ENCODE assay signal across 9 mouse cellular contexts in the genomic region with DNA sequence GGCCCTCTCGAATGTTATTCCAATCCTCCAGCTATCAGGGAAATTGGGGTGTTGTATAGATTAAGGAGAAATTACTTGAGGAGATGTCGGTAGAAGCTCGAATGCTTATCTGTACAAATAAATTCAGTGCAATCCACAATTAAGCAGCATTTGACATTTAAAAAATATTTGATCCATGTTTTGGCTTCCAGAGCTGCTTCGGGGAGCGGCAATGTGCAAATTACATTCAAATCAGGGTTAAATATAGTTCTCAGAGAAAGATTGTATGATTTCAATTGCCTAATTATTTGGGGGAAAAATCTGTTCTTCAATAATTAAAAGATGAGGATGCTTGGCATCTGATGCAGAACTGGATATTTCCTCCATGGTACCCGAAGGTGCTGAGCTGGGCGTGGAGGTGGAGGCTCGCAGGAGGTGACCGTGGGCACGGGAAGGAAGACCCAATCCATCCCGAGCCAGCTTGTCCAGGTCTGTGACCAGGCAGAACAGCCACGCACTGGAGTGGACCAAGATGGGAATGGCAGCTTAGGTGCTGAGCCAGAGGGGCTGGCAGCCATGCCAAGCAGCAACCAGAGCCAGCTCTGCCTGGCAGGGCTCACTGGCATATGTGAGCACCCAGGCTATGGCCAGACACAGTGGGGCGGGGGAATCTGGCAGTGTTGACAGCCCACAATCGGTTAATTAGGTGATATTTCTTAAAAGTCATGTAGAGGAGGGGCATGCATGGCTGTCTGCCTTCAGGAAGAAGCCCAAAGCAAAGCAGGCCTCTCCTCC.
DNase-seq lines count a peak whose midpoint lies in the region; TF ChIP-seq lines count a peak whose summit lies in the region.
"Had no signal": no experiment of that assay in that cellular context is flagged by ENCODE, and none has a peak within 500 bp of the region (broad histone marks: within the 10 kb centered on the region; RNA-seq: fewer than 3 reads in every experiment).

No protein-coding gene starts in this region.

- 79% methylated on average over 14 of the region's 14 CpGs for WGBS in heart, embryonic 10.5 days
- WGBS in thymus, adult 2 months: 86% methylated on average over 14 of the region's 14 CpGs

- intact Hi-C loops in gastrocnemius, adult 2 months (cut with DNase I): no loop called here
- intact Hi-C loops in left cerebral cortex, postnatal 14 days (cut with DNase I): no loop called here

- no peak for TF ChIP-seq POLR2A in thymus, adult 2 months (IDR thresholded peaks at IDR 0.05; ENCODE audit: control insufficient read depth, extremely low read depth, insufficient read depth, low read length, poor library complexity)

- peak; percentile 36 for DNase-seq in heart, adult 8-10 months (ENCODE audit: low spot score)
- DNase-seq in heart, embryonic 10.5 days (ENCODE audit: low spot score): no peak
- DNase-seq in cerebellum, adult 11-12 months: peak; percentile 87
- DNase-seq in gastrocnemius, adult 2 months: peak; percentile 67
- peak; percentile 42 to 58 for DNase-seq in left cerebral cortex, postnatal 14 days (ENCODE audit: low spot score in 2 of 2)
- no peak for DNase-seq in kidney, adult 11 months
- DNase-seq in thymus, adult 2 months: no peak
- DNase-seq in embryo, embryonic 10 days (ENCODE audit: low spot score): no peak

- H3K27me3 ChIP-seq in heart, embryonic 10.5 days (ENCODE audit: insufficient read depth, poor library complexity, severe bottlenecking): peaks cover 57% of the 10 kb centered on the region
- no peaks in the 10 kb centered on the region for H3K27me3 ChIP-seq in thymus, adult 2 months (ENCODE audit: control insufficient read depth, insufficient read depth, low read length)

- TF ChIP-seq CTCF in gastrocnemius, adult 2 months (IDR thresholded peaks at IDR 0.05): no peak
- TF ChIP-seq CTCF in thymus, adult 2 months (IDR thresholded peaks at IDR 0.05; ENCODE audit: borderline replicate concordance, control insufficient read depth, extremely low read depth, insufficient read depth, low read length, poor library complexity): no peak

- H3K4me1 ChIP-seq in heart, embryonic 10.5 days: peaks cover 8% of the 10 kb centered on the region
- H3K4me1 ChIP-seq in thymus, adult 2 months (replicated peaks; ENCODE audit: control insufficient read depth, insufficient read depth, low read length): no peaks in the 10 kb centered on the region
- H3K4me1 ChIP-seq: megakaryocyte, embryonic 14.5 days had no signal

- no peak overlapping the region for H3K27ac ChIP-seq in heart, embryonic 10.5 days
- H3K27ac ChIP-seq in gastrocnemius, adult 2 months: no peak overlapping the region
- no peak overlapping the region for H3K27ac ChIP-seq in thymus, adult 2 months (ENCODE audit: control insufficient read depth, insufficient read depth, low read length)

- no peak overlapping the region for H3K4me3 ChIP-seq in heart, embryonic 10.5 days
- H3K4me3 ChIP-seq in gastrocnemius, adult 2 months: no peak overlapping the region
- no peak overlapping the region for H3K4me3 ChIP-seq in thymus, adult 2 months (ENCODE audit: control insufficient read depth, insufficient read depth, low read length)
- H3K4me3 ChIP-seq: megakaryocyte, embryonic 14.5 days had no signal

- H3K36me3 ChIP-seq in heart, embryonic 10.5 days: no peaks in the 10 kb centered on the region
- no peaks in the 10 kb centered on the region for H3K36me3 ChIP-seq in thymus, adult 2 months (ENCODE audit: control insufficient read depth, insufficient read depth, low read length)

- H3K9me3 ChIP-seq in heart, embryonic 10.5 days: no peaks in the 10 kb centered on the region
- H3K9me3 ChIP-seq: megakaryocyte, embryonic 14.5 days had no signal

Comparison
In these comparisons a context has a peak if more than half of its experiments do, and no peak if none do; other contexts are left out.
1. DNase-seq: peak in heart, adult 8-10 months (single experiment), cerebellum, adult 11-12 months (single experiment), gastrocnemius, adult 2 months (single experiment) and left cerebral cortex, postnatal 14 days (2 of 2); none in heart, embryonic 10.5 days (single experiment), kidney, adult 11 months (single experiment), thymus, adult 2 months (single experiment) and embryo, embryonic 10 days (single experiment).